Mouse (Mus musculus): Measurements from ENCODE around the gene Mfsd8. TPM values are rescaled to one million over a fixed set of nuclear protein-coding genes. Genes with fewer than 3 reads are reported as not detected.
"Not testable (repeated sequence)": the region's sequence is repeated elsewhere in the genome, so short reads cannot be mapped to it uniquely, and the experiment has no call there.

Gene Mfsd8
- polyA plus RNA-seq (2012; rRNA removed) = 1.9 and 2.6 TPM in 2 replicates

DNA sequence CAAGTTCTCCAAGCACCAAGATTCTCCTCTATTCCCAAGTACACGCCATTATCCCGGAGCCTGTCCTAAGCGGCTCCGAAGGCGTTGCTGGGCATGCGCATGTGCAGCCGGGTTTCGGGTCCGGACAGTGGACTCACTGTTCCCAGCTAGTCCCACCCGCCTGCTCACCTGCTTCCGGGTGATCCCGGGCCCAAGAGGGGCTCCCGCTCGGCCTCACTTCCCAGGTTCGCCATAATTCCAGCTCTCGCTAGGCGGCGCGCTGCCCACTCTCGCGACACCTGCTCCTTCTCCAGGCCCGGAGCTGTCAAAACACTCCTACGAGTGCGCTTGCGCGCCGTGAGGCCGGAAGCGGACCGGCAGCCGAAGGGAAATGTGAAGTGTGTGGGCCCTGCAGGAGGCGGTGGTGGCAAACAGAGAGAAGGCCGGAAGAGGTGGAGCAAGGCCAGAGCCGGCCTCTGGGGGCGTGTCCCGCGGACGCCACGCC is at the start of gene Mfsd8:
Gene Mfsd8, minus strand, starts transcription at position 414 of the 484 bp plus-strand sequence.
- TF ChIP-seq CTCF (IDR thresholded peaks at IDR 0.05; ENCODE audit: extremely low read depth, insufficient read depth, insufficient read length, insufficient replicate concordance) = 0 out of 2 replicates have a peak, but pooled peaks have one; percentile 23
- H3K27ac ChIP-seq (ENCODE audit: insufficient read depth, low read length) = peak within 1 kb of the TSS; percentile 71
- under 1% methylated on average over 39 of the region's 39 CpGs for WGBS

DNA sequence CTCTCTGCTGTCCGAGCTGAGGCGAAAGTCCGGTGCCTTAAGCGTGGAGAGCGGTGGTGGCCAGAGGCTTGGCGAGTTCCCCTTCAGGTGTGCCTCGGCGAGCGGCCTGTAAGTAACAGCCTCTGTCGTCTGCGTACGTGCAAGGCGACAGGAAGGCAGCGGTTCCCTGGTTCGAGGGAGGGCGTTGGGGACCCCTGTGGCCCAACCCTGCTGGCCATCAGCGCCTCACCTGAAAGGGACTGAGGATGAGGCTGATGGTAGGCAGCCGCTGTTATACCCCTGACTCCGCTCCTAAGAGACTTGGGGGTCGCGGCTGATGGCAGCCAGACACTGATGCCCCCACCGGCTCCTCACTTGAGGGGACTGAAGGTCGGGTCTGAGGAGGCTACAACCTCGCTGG is 47.6 kb upstream of the Mfsd8 start:
- H3K4me1 ChIP-seq (ENCODE audit: control insufficient read depth, insufficient read depth, insufficient read length); H3K36me3 ChIP-seq (ENCODE audit: control insufficient read depth, insufficient read depth, low read length); H3K27ac ChIP-seq (ENCODE audit: insufficient read depth, low read length); H3K27me3 ChIP-seq (ENCODE audit: control insufficient read depth, insufficient read depth, low read length): not testable (repeated sequence)
- peak overlapping the region; percentile 58 for H3K4me3 ChIP-seq (ENCODE audit: extremely low read depth, insufficient read depth, insufficient read length)
- under 1% methylated on average over 21 of the region's 24 CpGs for WGBS
- DNase-seq (ENCODE audit: low read depth in 1 of 2, low spot score in 2 of 2) = peak; percentile 1 to 24

More for the DNA sequence above, at the start of gene Mfsd8:
- peak; percentile 92 to 95 for DNase-seq (ENCODE audit: low read depth in 1 of 2, low spot score in 2 of 2)
- peak within 1 kb of the TSS; percentile 70 for H3K4me3 ChIP-seq (ENCODE audit: extremely low read depth, insufficient read depth, insufficient read length)
- H3K36me3 ChIP-seq (ENCODE audit: control insufficient read depth, insufficient read depth, low read length); H3K27me3 ChIP-seq (ENCODE audit: control insufficient read depth, insufficient read depth, low read length); H3K4me1 ChIP-seq (ENCODE audit: control insufficient read depth, insufficient read depth, insufficient read length): not testable (repeated sequence)

DNA sequence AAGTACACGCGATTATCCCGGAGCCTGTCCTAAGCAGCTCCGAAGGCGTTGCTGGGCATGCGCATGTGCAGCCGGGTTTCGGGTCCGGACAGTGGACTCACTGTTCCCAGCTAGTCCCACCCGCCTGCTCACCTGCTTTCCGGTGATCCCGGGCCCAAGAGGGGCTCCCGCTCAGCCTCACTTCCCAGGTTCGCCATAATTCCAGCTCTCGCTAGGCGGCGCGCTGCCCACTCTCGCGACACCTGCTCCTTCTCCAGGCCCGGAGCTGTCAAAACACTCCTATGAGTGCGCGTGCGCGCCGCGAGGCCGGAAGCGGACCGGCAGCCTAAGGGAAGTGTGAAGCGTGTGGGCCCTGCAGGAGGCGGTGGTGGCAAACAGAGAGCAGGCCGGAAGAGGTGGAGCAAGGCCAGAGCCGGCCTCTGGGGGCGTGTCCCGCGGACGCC is 47.2 kb upstream of the Mfsd8 start:
- under 1% methylated on average over 38 of the region's 38 CpGs for WGBS
- TF ChIP-seq CTCF (IDR thresholded peaks at IDR 0.05; ENCODE audit: extremely low read depth, insufficient read depth, insufficient read length, insufficient replicate concordance) = peak; percentile 42; the same call in 1 of the 2 replicates
- H3K27ac ChIP-seq (ENCODE audit: insufficient read depth, low read length) = peak overlapping the region; percentile 57; the same call in 1 of the 2 replicates

DNA sequence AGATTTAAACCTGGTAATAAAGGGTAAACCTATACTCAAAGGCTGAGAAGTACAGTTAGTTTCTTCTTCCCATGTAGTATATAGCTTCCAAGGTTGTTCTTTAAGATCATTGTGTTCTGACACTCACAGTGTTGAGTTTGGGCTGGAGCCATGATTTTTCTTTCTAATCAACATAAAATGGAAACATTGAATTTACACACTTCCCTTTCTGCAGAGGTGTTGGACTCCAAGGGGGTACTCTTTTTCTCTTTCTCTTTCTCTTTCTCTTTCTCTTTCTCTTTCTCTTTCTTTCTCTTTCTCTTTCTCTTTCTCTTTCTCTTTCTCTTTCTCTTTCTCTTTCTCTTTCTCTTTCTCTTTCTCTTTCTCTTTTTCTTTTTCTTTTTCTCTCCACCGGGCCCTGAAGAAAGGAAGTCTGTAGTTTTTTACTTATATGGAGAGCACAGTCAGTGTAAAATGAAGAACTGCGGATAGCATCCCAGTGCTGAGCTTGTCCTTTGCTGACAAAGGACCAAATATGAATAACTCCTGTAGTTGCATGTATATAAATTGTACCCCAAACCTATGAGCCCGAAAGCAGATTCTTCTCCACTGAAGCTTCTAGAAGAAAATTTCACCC is 6.5 kb upstream of the Mfsd8 start:
- H3K36me3 ChIP-seq (ENCODE audit: control insufficient read depth, insufficient read depth, low read length); H3K27ac ChIP-seq (ENCODE audit: insufficient read depth, low read length); DNase-seq (ENCODE audit: low read depth in 1 of 2, low spot score in 2 of 2); H3K4me1 ChIP-seq (ENCODE audit: control insufficient read depth, insufficient read depth, insufficient read length); H3K27me3 ChIP-seq (ENCODE audit: control insufficient read depth, insufficient read depth, low read length); H3K4me3 ChIP-seq (ENCODE audit: extremely low read depth, insufficient read depth, insufficient read length): not testable (repeated sequence)
- WGBS = 88% methylated on average over 3 of the region's 3 CpGs

More for the DNA sequence above, 47.2 kb upstream of the Mfsd8 start:
- not testable (repeated sequence) for H3K27me3 ChIP-seq (ENCODE audit: control insufficient read depth, insufficient read depth, low read length); H3K4me1 ChIP-seq (ENCODE audit: control insufficient read depth, insufficient read depth, insufficient read length); H3K36me3 ChIP-seq (ENCODE audit: control insufficient read depth, insufficient read depth, low read length)
- H3K4me3 ChIP-seq (ENCODE audit: extremely low read depth, insufficient read depth, insufficient read length) = peak overlapping the region; percentile 77
- DNase-seq (ENCODE audit: low read depth in 1 of 2, low spot score in 2 of 2) = peak; percentile 96 to 97

DNA sequence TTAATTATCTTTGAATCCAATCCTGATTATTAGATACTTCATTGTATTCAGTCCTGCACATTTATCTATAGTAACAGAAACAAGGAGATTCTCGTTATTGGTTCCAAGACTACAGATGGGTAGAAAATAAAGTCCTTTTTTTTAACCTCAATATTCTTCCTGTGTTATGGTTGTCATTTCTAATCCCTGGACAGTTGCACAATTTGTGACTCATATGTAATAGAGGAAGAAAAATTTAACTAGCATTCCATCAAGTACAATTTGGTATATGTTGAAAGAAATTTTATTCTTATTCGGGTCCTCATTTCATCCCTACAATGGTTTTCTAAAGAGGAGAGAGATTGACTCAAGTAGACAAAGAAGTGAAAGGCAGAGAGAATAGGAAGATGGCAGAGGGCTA is 1.2 kb upstream of the Mfsd8 start:
- not testable (repeated sequence) for DNase-seq (ENCODE audit: low read depth in 1 of 2, low spot score in 2 of 2); H3K27ac ChIP-seq (ENCODE audit: insufficient read depth, low read length); H3K36me3 ChIP-seq (ENCODE audit: control insufficient read depth, insufficient read depth, low read length); H3K4me3 ChIP-seq (ENCODE audit: extremely low read depth, insufficient read depth, insufficient read length); H3K27me3 ChIP-seq (ENCODE audit: control insufficient read depth, insufficient read depth, low read length); H3K4me1 ChIP-seq (ENCODE audit: control insufficient read depth, insufficient read depth, insufficient read length)
- WGBS = 92% methylated on average over 2 of the region's 2 CpGs

DNA sequence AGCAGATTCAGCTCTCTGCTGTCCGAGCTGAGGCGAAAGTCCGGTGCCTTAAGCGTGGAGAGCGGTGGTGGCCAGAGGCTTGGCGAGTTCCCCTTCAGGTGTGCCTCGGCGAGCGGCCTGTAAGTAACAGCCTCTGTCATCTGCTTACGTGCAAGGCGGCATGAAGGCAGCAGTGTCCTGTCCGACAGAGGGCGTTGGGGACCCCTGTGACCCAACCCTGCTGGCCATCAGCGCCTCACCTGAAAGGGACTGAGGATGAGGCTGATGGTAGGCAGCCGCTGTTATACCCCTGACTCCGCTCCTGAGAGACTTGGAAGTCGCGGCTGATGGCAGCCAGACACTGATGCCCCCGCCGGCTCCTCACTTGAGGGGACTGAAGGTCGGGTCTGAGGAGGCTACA is 332 bp upstream of the Mfsd8 start:
- H3K4me1 ChIP-seq (ENCODE audit: control insufficient read depth, insufficient read depth, insufficient read length); H3K27ac ChIP-seq (ENCODE audit: insufficient read depth, low read length); H3K27me3 ChIP-seq (ENCODE audit: control insufficient read depth, insufficient read depth, low read length); H3K36me3 ChIP-seq (ENCODE audit: control insufficient read depth, insufficient read depth, low read length): not testable (repeated sequence)
- peak; percentile 28 to 60 for DNase-seq (ENCODE audit: low read depth in 1 of 2, low spot score in 2 of 2)
- 4% methylated on average over 16 of the region's 21 CpGs for WGBS
- peak overlapping the region; percentile 49 for H3K4me3 ChIP-seq (ENCODE audit: extremely low read depth, insufficient read depth, insufficient read length)

DNA sequence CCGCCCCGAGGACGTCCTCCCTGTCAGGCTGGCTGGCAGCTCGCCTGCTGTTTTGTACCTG is 101 bp upstream of the Mfsd8 start, which contains the start of gene Abhd18:
Gene Abhd18, plus strand, starts transcription at position 14 of the 61 bp plus-strand sequence.
- Histone ChIP-seq H3K27ac (ENCODE audit: insufficient read depth, low read length) (peak within 1 kb of the TSS; percentile 71), H3K4me3 (ENCODE audit: extremely low read depth, insufficient read depth, insufficient read length) (peak within 1 kb of the TSS; percentile 70)
- 0% methylated on average over 1 of the region's 4 CpGs for WGBS
- H3K27me3 ChIP-seq (ENCODE audit: control insufficient read depth, insufficient read depth, low read length); DNase-seq (ENCODE audit: low read depth in 1 of 2, low spot score in 2 of 2); H3K36me3 ChIP-seq (ENCODE audit: control insufficient read depth, insufficient read depth, low read length); H3K4me1 ChIP-seq (ENCODE audit: control insufficient read depth, insufficient read depth, insufficient read length): not testable (repeated sequence)

DNA sequence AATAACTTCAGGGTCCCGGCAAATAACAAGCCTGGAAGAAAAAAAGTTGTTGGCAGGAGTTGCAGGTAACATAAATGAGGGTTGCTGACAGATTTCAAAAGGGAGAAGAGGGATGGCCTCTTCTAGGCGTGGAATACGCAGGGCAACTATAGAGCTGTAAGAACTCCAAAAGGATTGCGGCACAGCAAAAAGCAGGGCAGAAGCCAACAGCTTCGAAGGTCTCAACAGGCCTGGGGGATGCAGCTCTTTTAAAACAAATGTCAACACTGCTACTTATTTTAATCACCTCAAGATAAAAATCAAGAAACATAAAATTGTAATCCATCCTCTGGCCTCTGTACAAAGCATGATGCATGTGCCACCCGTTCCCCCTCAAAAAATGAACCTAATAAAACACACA is 1.2 kb downstream of the Mfsd8 start:
- not testable (repeated sequence) for H3K4me1 ChIP-seq (ENCODE audit: control insufficient read depth, insufficient read depth, insufficient read length); DNase-seq (ENCODE audit: low read depth in 1 of 2, low spot score in 2 of 2); H3K4me3 ChIP-seq (ENCODE audit: extremely low read depth, insufficient read depth, insufficient read length); H3K27me3 ChIP-seq (ENCODE audit: control insufficient read depth, insufficient read depth, low read length); H3K36me3 ChIP-seq (ENCODE audit: control insufficient read depth, insufficient read depth, low read length); H3K27ac ChIP-seq (ENCODE audit: insufficient read depth, low read length)
- 80% methylated on average over 6 of the region's 6 CpGs for WGBS

All from spleen, adult 2 months (tissue).